Mouse (Mus musculus) v-Abl transformed pro-B cells (cell line): ENCODE measurements around the gene Shroom3.

Experiments used
- in situ Hi-C, 2 experiments: fragments of 400-800 bp; cut with MboI; formaldehyde crosslinking; loops; one replicate each; pipeline ENCODE4 v1.15.1; 2025; ENCODE audit not compliant: unreplicated experiment in 2 of 2

Gene Shroom3

GRCm38 (mm10) chr5:92742701-92743100 lies 59.5 kb downstream of the Shroom3 start:
- in situ Hi-C loops = loop anchor here in 1 of 2 experiments (25.0 kb wide), 1 partner anchor 245 kb away; no protein-coding TSS in a partner anchor

- in situ Hi-C loops = loop anchor here in 1 of 2 experiments (25.0 kb wide), 1 partner anchor 242 kb away; no protein-coding TSS in a partner anchor
These were observed 62.4 kb downstream of the Shroom3 start for GRCm38 (mm10) chr5:92745390-92746253.

- in situ Hi-C loops = no loop called here
These were observed 68.3 kb downstream of the Shroom3 start for GRCm38 (mm10) chr5:92751488-92751887.

- in situ Hi-C loops = no loop called here
These were observed 72.1 kb downstream of the Shroom3 start for GRCm38 (mm10) chr5:92755241-92755775.

GRCm38 (mm10) chr5:92759156-92759745 lies 76.0 kb downstream of the Shroom3 start:
- in situ Hi-C loops = no loop called here

GRCm38 (mm10) chr5:92760542-92760941 lies 77.3 kb downstream of the Shroom3 start:
- in situ Hi-C loops = no loop called here

- in situ Hi-C loops = no loop called here
These were observed 78.5 kb downstream of the Shroom3 start for GRCm38 (mm10) chr5:92761615-92762353.

GRCm38 (mm10) chr5:92762425-92762824 lies 79.2 kb downstream of the Shroom3 start:
- in situ Hi-C loops = no loop called here

- in situ Hi-C loops = no loop called here
These were observed 80.3 kb downstream of the Shroom3 start for GRCm38 (mm10) chr5:92763546-92763952.

- in situ Hi-C loops = no loop called here
These were observed 83.1 kb downstream of the Shroom3 start for GRCm38 (mm10) chr5:92766301-92766700.

- in situ Hi-C loops = no loop called here
These were observed 84.1 kb downstream of the Shroom3 start for GRCm38 (mm10) chr5:92767194-92767777.

GRCm38 (mm10) chr5:92767857-92768291 lies 84.6 kb downstream of the Shroom3 start:
- in situ Hi-C loops = no loop called here

GRCm38 (mm10) chr5:92773821-92774220 lies 90.6 kb downstream of the Shroom3 start:
- in situ Hi-C loops = no loop called here

GRCm38 (mm10) chr5:92774419-92774818 lies 91.2 kb downstream of the Shroom3 start:
- in situ Hi-C loops = no loop called here

- in situ Hi-C loops = no loop called here
These were observed 91.7 kb downstream of the Shroom3 start for GRCm38 (mm10) chr5:92774893-92775292.

- in situ Hi-C loops = no loop called here
These were observed 95.2 kb downstream of the Shroom3 start for GRCm38 (mm10) chr5:92778395-92778794.

- in situ Hi-C loops = no loop called here
These were observed 97.8 kb downstream of the Shroom3 start for GRCm38 (mm10) chr5:92781082-92781481.

GRCm38 (mm10) chr5:92784037-92784860 lies 101.0 kb downstream of the Shroom3 start:
- in situ Hi-C loops = no loop called here

GRCm38 (mm10) chr5:92785870-92786436 lies 102.7 kb downstream of the Shroom3 start:
- in situ Hi-C loops = no loop called here
